Mouse (Mus musculus) CH12.LX (cell line): Measurements from ENCODE around the gene Trim24. TPM values are rescaled to one million over a fixed set of nuclear protein-coding genes. Genes with fewer than 3 reads are reported as not detected.
A peak's percentile ranks its signal among the peaks of the same experiment; 100 is the strongest.

Source experiments
- DNase-seq: peaks from one replicate; pipeline ENCODE4 v3.0.0-alpha.2; 2013; ENCODE audit errors: extremely low read depth
- H3K27ac ChIP-seq: 2 replicates; pipeline ENCODE4 v1.5.1; 2012; ENCODE audit warnings: low read depth, mild to moderate bottlenecking, control low read depth, moderate library complexity; ENCODE audit not compliant: insufficient read depth
- H3K27me3 ChIP-seq: replicated peaks from 2 replicates; pipeline ENCODE3; 2012; ENCODE audit warnings: inconsistent platforms
- H3K36me3 ChIP-seq, 2 experiments: replicated peaks in 1 of 2; 2 replicates each; pipeline versions ENCODE3 to v1.6.1; 2012; ENCODE audit warnings: inconsistent platforms in 1 of 2, low read length in 1 of 2, mild to moderate bottlenecking in 1 of 2, mixed read lengths in 1 of 2, moderate library complexity in 1 of 2; ENCODE audit not compliant: control insufficient read depth in 1 of 2, insufficient read depth in 1 of 2
- H3K4me1 ChIP-seq, 2 experiments: 2 replicates each; pipeline ENCODE4 v1.6.1; 2012; ENCODE audit warnings: inconsistent platforms in 1 of 2, moderate library complexity in 1 of 2; ENCODE audit not compliant: insufficient read depth in 2 of 2, control insufficient read depth in 1 of 2
- H3K4me2 ChIP-seq: 2 replicates; pipeline ENCODE4 v1.6.1; 2012; ENCODE audit warnings: low read depth, mild to moderate bottlenecking, control low read depth; ENCODE audit not compliant: poor library complexity, insufficient read depth, severe bottlenecking
- H3K4me3 ChIP-seq, 3 experiments: fragments of 150-350 bp in 1 of 3; sonication (generic) in 1 of 3; replicated peaks in 1 of 3; 2 replicates each; pipeline versions ENCODE3 to v1.5.1; 2011 to 2012; ENCODE audit warnings: low read depth in 2 of 3, low read length in 2 of 3, mild to moderate bottlenecking in 2 of 3, moderate library complexity in 2 of 3, control low read depth in 1 of 3, improper control_type of control experiment in 1 of 3, inconsistent platforms in 1 of 3, mixed read lengths in 1 of 3; ENCODE audit not compliant: poor library complexity in 1 of 3
- H3K79me2 ChIP-seq: replicated peaks from 2 replicates; pipeline ENCODE4 v1.6.1; 2012; ENCODE audit warnings: mild to moderate bottlenecking, moderate library complexity; ENCODE audit not compliant: control insufficient read depth, poor library complexity, insufficient read depth, severe bottlenecking; ENCODE audit errors: extremely low read depth
- H3K9ac ChIP-seq: 2 replicates; pipeline ENCODE4 v1.6.1; 2012; ENCODE audit warnings: low read depth, mild to moderate bottlenecking, control low read depth, moderate library complexity; ENCODE audit not compliant: insufficient read depth
- H3K9me3 ChIP-seq: replicated peaks from 2 replicates; pipeline ENCODE3; 2012; ENCODE audit warnings: low read length, inconsistent platforms, mixed read lengths
- BHLHE40 ChIP-seq: IDR thresholded peaks from 2 replicates; pipeline ENCODE4 v1.6.1; 2011; ENCODE audit warnings: mild to moderate bottlenecking, low read depth, low read length, improper control_type of control experiment
- CTCF ChIP-seq, 2 experiments: IDR thresholded peaks in 1 of 2; conservative IDR thresholded peaks in 1 of 2; 2 replicates each; pipeline ENCODE4 v1.5.1; 2011 to 2012; ENCODE audit warnings: low read depth in 2 of 2, low read length in 2 of 2, improper control_type of control experiment in 1 of 2, inconsistent platforms in 1 of 2, mild to moderate bottlenecking in 1 of 2, moderate library complexity in 1 of 2
- E2F4 ChIP-seq: IDR thresholded peaks from 2 replicates; pipeline ENCODE4 v1.6.1; 2011; ENCODE audit warnings: low read depth, low read length, improper control_type of control experiment; ENCODE audit not compliant: insufficient replicate concordance
- ELF1 ChIP-seq: IDR thresholded peaks from 2 replicates; pipeline ENCODE4 v1.6.1; 2014; ENCODE audit warnings: low read depth, mild to moderate bottlenecking, inconsistent platforms, low read length, improper control_type of control experiment
- EP300 ChIP-seq: IDR thresholded peaks from 2 replicates; pipeline ENCODE4 v1.6.1; 2011; ENCODE audit warnings: low read length, improper control_type of control experiment
- HCFC1 ChIP-seq: IDR thresholded peaks from 2 replicates; pipeline ENCODE4 v1.6.1; 2012; ENCODE audit warnings: low read depth, mild to moderate bottlenecking, inconsistent platforms, low read length, improper control_type of control experiment
- JUN ChIP-seq: IDR thresholded peaks from 2 replicates; pipeline ENCODE4 v1.6.1; 2011; ENCODE audit warnings: low read depth, mild to moderate bottlenecking, low read length, improper control_type of control experiment, moderate library complexity; ENCODE audit not compliant: insufficient read depth
- MAFK ChIP-seq: IDR thresholded peaks from 2 replicates; pipeline ENCODE4 v1.6.1; 2011; ENCODE audit warnings: low read length, improper control_type of control experiment; ENCODE audit not compliant: insufficient replicate concordance
- MAZ ChIP-seq: IDR thresholded peaks from 2 replicates; pipeline ENCODE4 v1.6.1; 2012; ENCODE audit warnings: low read depth, mild to moderate bottlenecking, inconsistent platforms, low read length, improper control_type of control experiment, moderate library complexity
- MXI1 ChIP-seq: IDR thresholded peaks from 2 replicates; pipeline ENCODE4 v1.6.1; 2011; ENCODE audit warnings: mild to moderate bottlenecking, low read depth, low read length, improper control_type of control experiment
- POLR2A ChIP-seq: IDR thresholded peaks from 2 replicates; pipeline ENCODE4 v1.6.1; 2011; ENCODE audit warnings: low read depth, mild to moderate bottlenecking, improper control_type of control experiment, low read length
- POLR2AphosphoS2 ChIP-seq: IDR thresholded peaks from 2 replicates; pipeline ENCODE4 v1.6.1; 2011; ENCODE audit warnings: low read depth, low read length, improper control_type of control experiment
- RAD21 ChIP-seq: IDR thresholded peaks from 2 replicates; pipeline ENCODE4 v1.6.1; 2011; ENCODE audit warnings: low read depth, mild to moderate bottlenecking, low read length, improper control_type of control experiment, moderate library complexity
- SIN3A ChIP-seq: IDR thresholded peaks from 2 replicates; pipeline ENCODE4 v1.6.1; 2012; ENCODE audit warnings: low read length, improper control_type of control experiment, inconsistent platforms
- SMC3 ChIP-seq: IDR thresholded peaks from 2 replicates; pipeline ENCODE4 v1.6.1; 2011; ENCODE audit warnings: low read depth, low read length, improper control_type of control experiment
- UBTF ChIP-seq: IDR thresholded peaks from 2 replicates; pipeline ENCODE4 v1.6.1; 2012; ENCODE audit warnings: low read depth, mild to moderate bottlenecking, inconsistent platforms, low read length, improper control_type of control experiment, moderate library complexity
- USF2 ChIP-seq: conservative IDR thresholded peaks from 2 replicates; pipeline ENCODE4 v1.6.1; 2011; ENCODE audit warnings: low read depth, low read length, improper control_type of control experiment
- ZC3H11A ChIP-seq: IDR thresholded peaks from 2 replicates; pipeline ENCODE4 v1.6.1; 2012; ENCODE audit warnings: low read depth, mild to moderate bottlenecking, inconsistent platforms, low read length, improper control_type of control experiment
- ZMIZ1 ChIP-seq: IDR thresholded peaks from 2 replicates; pipeline ENCODE4 v1.6.1; 2012; ENCODE audit warnings: low read depth, mild to moderate bottlenecking, inconsistent platforms, low read length, improper control_type of control experiment
- ZNF384 ChIP-seq: IDR thresholded peaks from 2 replicates; pipeline ENCODE4 v1.6.1; 2012; ENCODE audit warnings: low read depth, low read length, improper control_type of control experiment, inconsistent platforms
- dilution Hi-C: fragments of 300-500 bp; cut with MboI; formaldehyde crosslinking; loops from 2 replicates; pipeline ENCODE4 v1.14.3; 2020; ENCODE audit warnings: low sequenced_read_pairs; ENCODE audit not compliant: extremely low pct_unique_long_range_greater_than_20kb, extremely low pct_ligation_motif_present
- in situ Hi-C: fragments of 300-500 bp; cut with MboI; formaldehyde crosslinking; loops from 3 replicates; pipeline ENCODE4 v1.14.3; 2019; ENCODE audit warnings: low sequenced_read_pairs, low pct_ligation_motif_present, low pct_unique_long_range_greater_than_20kb, mixed read lengths
- polyA plus RNA-seq: library from polyadenylated mRNA; unstranded; fragments of >175 nt; gene quantifications from 2 replicates; pipeline ENCODE4 v1.2.1, GENCODE M21; 2012; ENCODE audit warnings: low read depth; ENCODE audit not compliant: insufficient read length
- total RNA-seq, 2 experiments: library from RNA; depleted of rRNA; stranded (reverse); fragments of 300-350 nt in 1 of 2; fragments of >200 nt in 1 of 2; gene quantifications; 2 replicates each; pipeline ENCODE4 v1.2.3; 2012 to 2014

Trim24 gene
- total and polyA plus RNA-seq, 3 experiments = 23.7 to 35.7 (median 31.7) TPM

DNA sequence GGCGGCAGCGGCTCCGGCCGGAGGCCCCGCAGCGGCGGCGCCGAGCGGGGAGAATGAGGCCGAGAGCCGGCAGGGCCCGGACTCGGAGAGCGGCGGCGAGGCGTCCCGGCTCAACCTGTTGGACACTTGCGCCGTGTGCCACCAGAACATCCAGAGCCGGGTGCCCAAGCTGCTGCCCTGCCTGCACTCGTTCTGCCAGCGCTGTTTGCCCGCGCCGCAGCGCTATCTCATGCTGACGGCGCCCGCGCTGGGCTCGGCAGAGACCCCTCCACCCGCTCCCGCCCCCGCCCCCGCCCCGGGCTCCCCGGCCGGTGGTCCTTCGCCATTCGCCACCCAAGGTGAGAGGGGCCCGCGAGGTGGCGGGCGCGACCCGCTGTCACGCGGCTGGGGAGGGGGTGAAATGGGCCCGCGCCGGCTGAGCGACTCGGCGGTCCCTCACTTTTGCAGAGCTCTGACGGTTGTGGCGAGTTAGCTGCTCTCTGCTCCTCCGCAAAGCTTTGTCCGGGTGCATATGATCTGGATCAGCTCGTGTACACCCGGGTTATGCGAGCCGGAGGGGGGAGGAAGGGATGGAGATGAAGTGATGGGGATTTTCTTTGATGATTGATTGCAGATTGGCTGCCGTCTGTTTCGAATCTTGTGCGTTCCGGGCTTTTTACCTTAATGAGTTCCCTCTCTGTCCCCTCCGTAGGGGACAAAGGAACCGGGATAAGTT, 683 bp downstream of the Trim24 start:
- TF ChIP-seq ZC3H11A (no peak), JUN (no peak), CTCF (conservative IDR thresholded peaks at IDR 0.05 in 1 of 2, IDR thresholded peaks at IDR 0.05 in 1 of 2; ENCODE audit: low read depth in 2 of 2, low read length in 2 of 2) (0 out of 4 replicates have a peak, but pooled peaks of 1 of the 2 experiments have one; percentile 5), POLR2A (peak; percentile 27; the same call in 1 of the 2 replicates), UBTF (peak; percentile 66), RAD21 (no peak; the same call in none of the 2 replicates), E2F4 (no peak), BHLHE40 (0 out of 2 replicates have a peak, but pooled peaks have one; percentile 27), SIN3A (peak; percentile 68), ELF1 (0 out of 2 replicates have a peak, but pooled peaks have one; percentile 9)
- in situ Hi-C loops = loop anchor here (25.0 kb wide), 1 partner anchor 284 kb away; no protein-coding TSS in a partner anchor

DNA sequence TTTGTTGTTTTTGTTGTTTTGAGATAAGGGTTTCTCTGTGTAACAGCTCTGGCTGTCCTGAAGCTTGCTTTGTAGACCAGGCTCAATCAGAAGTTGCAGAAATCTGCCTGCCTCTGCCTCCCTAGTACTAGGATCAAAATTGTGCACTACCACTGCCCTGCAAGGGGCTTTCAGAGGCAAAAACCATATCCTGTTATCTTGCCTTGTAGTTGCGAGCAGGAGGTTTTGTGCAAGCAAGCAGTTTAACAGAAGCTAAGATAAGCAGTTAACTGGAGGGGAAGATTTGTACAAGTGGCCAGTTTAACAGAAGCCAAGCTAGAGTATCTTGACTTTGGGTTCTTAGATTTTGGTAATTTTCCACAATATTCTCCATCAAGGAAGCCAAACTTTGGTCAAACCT, 2.2 kb downstream of the Trim24 start:
- in situ Hi-C loops = loop anchor here (25.0 kb wide), 1 partner anchor 286 kb away; no protein-coding TSS in a partner anchor
- no peak for DNase-seq
- peaks cover 47% of the 10 kb centered on the region for H3K9me3 ChIP-seq

More for the DNA sequence above, 683 bp downstream of the Trim24 start:
- Histone ChIP-seq H3K36me3 (peaks cover 6 to 13% of the 10 kb centered on the region in 2 experiments), H3K9ac (peak overlapping the region; percentile 96), H3K79me2 (peaks cover 48% of the 10 kb centered on the region), H3K27me3 (no peaks in the 10 kb centered on the region), H3K9me3 (peaks cover 33% of the 10 kb centered on the region), H3K27ac (peak overlapping the region; percentile 90), H3K4me1 (peaks cover 0 to 7% of the 10 kb centered on the region in 2 experiments; a peak in 2 of 4 replicates), H3K4me2 (no peak overlapping the region), H3K4me3 (peak overlapping the region; percentile 78 to 94 (median 80))
- peak; percentile 58 for DNase-seq
- dilution Hi-C loops = no loop called here

DNA sequence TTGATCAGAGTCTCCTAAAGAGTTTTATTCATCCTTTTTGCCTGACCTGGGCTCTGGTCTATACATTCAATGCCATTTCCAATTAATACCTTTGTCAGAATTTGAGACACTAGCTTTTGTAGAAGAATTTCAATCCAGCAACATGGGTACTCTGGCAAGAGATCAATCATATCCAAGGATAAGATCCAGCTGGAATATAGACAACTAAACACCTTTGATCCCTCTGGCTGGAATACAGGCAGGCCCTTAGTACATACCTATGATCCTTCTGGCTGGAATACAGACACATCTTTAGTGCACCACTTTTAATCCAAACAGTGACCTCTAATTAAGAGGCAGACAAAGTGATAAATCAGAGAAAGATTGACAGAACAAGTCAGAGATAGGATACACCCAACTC, 3.1 kb downstream of the Trim24 start:
- peaks cover 0 to 7% of the 10 kb centered on the region in 2 experiments; a peak in 1 of 4 replicates for H3K4me1 ChIP-seq
- H3K9me3 ChIP-seq = peaks cover 47% of the 10 kb centered on the region
- dilution Hi-C loops = no loop called here
- DNase-seq = no peak
- peaks cover 18 to 36% of the 10 kb centered on the region in 2 experiments for H3K36me3 ChIP-seq
- H3K27me3 ChIP-seq = no peaks in the 10 kb centered on the region
- H3K4me3 ChIP-seq = no peak overlapping the region
- no peak overlapping the region for H3K9ac ChIP-seq
- TF ChIP-seq MAZ (no peak), ZNF384 (no peak), EP300 (no peak), SMC3 (no peak), MXI1 (no peak), ZMIZ1 (no peak), POLR2AphosphoS2 (no peak), HCFC1 (no peak), MAFK (no peak)
- TF ChIP-seq, all 38 proteins: peak for 0
- peaks cover 72% of the 10 kb centered on the region for H3K79me2 ChIP-seq
- H3K4me2 ChIP-seq = no peak overlapping the region
- no peak overlapping the region for H3K27ac ChIP-seq
- in situ Hi-C loops = loop anchor here (25.0 kb wide), 1 partner anchor 286 kb away; no protein-coding TSS in a partner anchor

More for the DNA sequence above, 2.2 kb downstream of the Trim24 start:
- Histone ChIP-seq H3K36me3 (peaks cover 17 to 29% of the 10 kb centered on the region in 2 experiments), H3K4me1 (peaks cover 0 to 7% of the 10 kb centered on the region in 2 experiments; a peak in 1 of 4 replicates), H3K27ac (no peak overlapping the region), H3K27me3 (no peaks in the 10 kb centered on the region), H3K9ac (no peak overlapping the region), H3K4me2 (no peak overlapping the region), H3K79me2 (peaks cover 63% of the 10 kb centered on the region), H3K4me3 (no peak overlapping the region)
- dilution Hi-C loops = no loop called here
- TF ChIP-seq E2F4 = 0 out of 2 replicates have a peak, but pooled peaks have one; percentile 43
- no peak for TF ChIP-seq RAD21
- TF ChIP-seq USF2 = no peak
- no peak for TF ChIP-seq MXI1
